Mouse (Mus musculus): ENCODE measurements around the gene Satb1. TPM values are rescaled to one million over a fixed set of nuclear protein-coding genes. Genes with fewer than 3 reads are reported as not detected.
A peak's percentile ranks its signal among the peaks of the same experiment; 100 is the strongest.

Satb1 gene
- polyA plus RNA-seq, 1 experiment from 2014 or later: 43.2 TPM

DNA sequence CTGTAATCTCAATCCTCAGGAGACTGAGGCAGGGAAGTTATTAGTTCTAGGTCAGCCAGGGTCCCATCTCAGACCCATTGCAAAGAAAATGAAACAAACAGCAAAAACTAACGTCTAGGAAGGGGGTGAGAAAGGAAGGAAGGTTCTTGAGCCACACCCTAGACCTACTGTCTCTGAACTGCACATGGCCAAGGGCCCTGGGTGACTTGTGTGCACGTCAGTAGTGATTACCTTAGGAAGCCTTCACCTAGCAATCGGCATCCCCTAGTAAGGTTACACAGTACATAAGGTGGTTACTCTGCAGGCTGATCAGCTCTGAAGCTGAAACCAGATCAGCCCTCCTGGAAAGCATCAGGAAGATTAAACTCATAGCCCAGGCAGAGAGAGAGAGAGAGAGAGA is 22.2 kb upstream of the Satb1 start:
- no peak overlapping the region for H3K4me3 ChIP-seq (replicated peaks; ENCODE audit: low read length)
- no peaks in the 10 kb centered on the region for H3K9me3 ChIP-seq (ENCODE audit: control insufficient read depth, low read length)
- H3K4me2 ChIP-seq (ENCODE audit: low read length): no peak overlapping the region
- WGBS: 88% methylated on average over 3 of the region's 3 CpGs
- no peaks in the 10 kb centered on the region for H3K4me1 ChIP-seq (replicated peaks; ENCODE audit: control insufficient read depth, insufficient read depth, low read length)
- no peak for ATAC-seq
- H3K9ac ChIP-seq (replicated peaks; ENCODE audit: low read depth, low read length): no peak overlapping the region
- no peaks in the 10 kb centered on the region for H3K27me3 ChIP-seq (replicated peaks; ENCODE audit: control insufficient read depth, insufficient read depth, low read length)
- no peak overlapping the region for H3K27ac ChIP-seq (ENCODE audit: low read length)
- no peaks in the 10 kb centered on the region for H3K36me3 ChIP-seq (ENCODE audit: control insufficient read depth, insufficient read depth)

DNA sequence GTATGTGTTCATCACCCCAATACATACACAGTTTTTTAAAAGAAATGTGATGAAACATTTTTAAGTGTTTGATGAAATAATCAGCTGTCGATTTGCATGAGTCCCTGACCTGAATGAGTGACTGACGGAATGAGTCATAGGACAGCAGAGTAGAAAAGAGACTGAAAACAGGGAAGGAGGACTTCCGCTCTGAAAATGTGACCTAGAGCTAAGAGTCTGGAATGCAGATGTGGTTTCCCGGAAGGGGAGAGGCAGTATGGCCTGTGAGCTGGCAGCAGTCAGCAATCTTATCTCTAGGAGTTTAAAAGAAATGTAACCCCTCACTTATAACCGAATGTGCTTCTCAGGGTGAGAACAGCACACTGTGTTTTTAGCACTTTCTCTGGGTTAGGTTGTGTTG is 20.9 kb upstream of the Satb1 start:
- Histone ChIP-seq H3K4me1 (replicated peaks; ENCODE audit: control insufficient read depth, insufficient read depth, low read length) (no peaks in the 10 kb centered on the region), H3K36me3 (ENCODE audit: control insufficient read depth, insufficient read depth) (no peaks in the 10 kb centered on the region), H3K27ac (ENCODE audit: low read length) (no peak overlapping the region), H3K4me2 (ENCODE audit: low read length) (no peak overlapping the region), H3K27me3 (replicated peaks; ENCODE audit: control insufficient read depth, insufficient read depth, low read length) (no peaks in the 10 kb centered on the region), H3K9ac (replicated peaks; ENCODE audit: low read depth, low read length) (no peak overlapping the region), H3K4me3 (replicated peaks; ENCODE audit: low read length) (no peak overlapping the region), H3K9me3 (ENCODE audit: control insufficient read depth, low read length) (no peaks in the 10 kb centered on the region)
- WGBS: 86% methylated on average over 5 of the region's 5 CpGs
- no peak for ATAC-seq

DNA sequence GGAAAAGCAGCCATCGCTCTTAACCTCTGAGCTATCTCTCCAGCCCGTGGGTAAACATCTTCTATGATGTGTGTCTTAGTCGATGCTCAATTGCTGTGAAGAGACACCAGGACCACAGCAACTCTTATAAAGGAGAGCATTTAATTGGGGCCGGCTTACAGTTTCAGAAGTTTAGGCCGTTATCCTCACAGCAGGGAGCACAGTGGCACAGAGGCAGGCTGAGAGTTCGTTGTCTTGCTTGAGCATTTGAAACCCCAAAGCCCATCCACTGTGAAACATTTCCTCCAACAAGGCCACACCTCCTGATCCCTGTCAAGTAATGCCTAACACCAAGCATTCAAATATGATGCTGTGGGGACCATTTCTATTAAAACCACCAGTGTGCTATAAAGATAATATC is 7.5 kb upstream of the Satb1 start:
- WGBS: 41% methylated on average over 6 of the region's 6 CpGs
- Histone ChIP-seq H3K27ac (ENCODE audit: low read length) (no peak overlapping the region), H3K9me3 (ENCODE audit: control insufficient read depth, low read length) (no peaks in the 10 kb centered on the region), H3K27me3 (replicated peaks; ENCODE audit: control insufficient read depth, insufficient read depth, low read length) (no peaks in the 10 kb centered on the region), H3K4me2 (ENCODE audit: low read length) (no peak overlapping the region), H3K4me1 (replicated peaks; ENCODE audit: control insufficient read depth, insufficient read depth, low read length) (no peaks in the 10 kb centered on the region), H3K4me3 (replicated peaks; ENCODE audit: low read length) (no peak overlapping the region), H3K9ac (replicated peaks; ENCODE audit: low read depth, low read length) (no peak overlapping the region), H3K36me3 (ENCODE audit: control insufficient read depth, insufficient read depth) (no peaks in the 10 kb centered on the region)
- ATAC-seq: no peak

DNA sequence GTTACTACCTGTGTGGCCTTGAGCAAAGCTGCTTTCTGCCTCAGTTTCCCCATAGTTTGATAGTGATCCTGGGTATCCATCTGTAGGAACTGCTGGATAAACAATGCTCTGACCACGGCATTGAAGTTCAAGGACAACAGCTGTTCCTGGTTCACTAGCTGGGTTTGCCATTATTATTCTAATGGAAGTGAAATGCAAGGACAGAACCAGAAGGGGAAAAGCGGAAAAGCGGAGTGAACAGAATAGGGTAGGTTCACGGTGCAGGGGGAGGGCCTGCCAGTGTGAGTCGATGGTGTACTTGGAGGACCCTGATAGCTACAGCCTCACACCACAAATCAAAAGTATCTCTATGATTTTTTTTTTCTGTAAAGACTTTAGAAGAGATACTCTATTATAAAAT is 6.4 kb upstream of the Satb1 start:
- WGBS: 81% methylated on average over 5 of the region's 5 CpGs
- Histone ChIP-seq H3K9ac (replicated peaks; ENCODE audit: low read depth, low read length) (no peak overlapping the region), H3K4me1 (replicated peaks; ENCODE audit: control insufficient read depth, insufficient read depth, low read length) (no peaks in the 10 kb centered on the region), H3K4me2 (ENCODE audit: low read length) (no peak overlapping the region), H3K27me3 (replicated peaks; ENCODE audit: control insufficient read depth, insufficient read depth, low read length) (peaks cover 4% of the 10 kb centered on the region; the same call in 1 of the 2 replicates), H3K4me3 (replicated peaks; ENCODE audit: low read length) (no peak overlapping the region), H3K9me3 (ENCODE audit: control insufficient read depth, low read length) (no peaks in the 10 kb centered on the region), H3K27ac (ENCODE audit: low read length) (no peak overlapping the region), H3K36me3 (ENCODE audit: control insufficient read depth, insufficient read depth) (no peaks in the 10 kb centered on the region)
- ATAC-seq: no peak

DNA sequence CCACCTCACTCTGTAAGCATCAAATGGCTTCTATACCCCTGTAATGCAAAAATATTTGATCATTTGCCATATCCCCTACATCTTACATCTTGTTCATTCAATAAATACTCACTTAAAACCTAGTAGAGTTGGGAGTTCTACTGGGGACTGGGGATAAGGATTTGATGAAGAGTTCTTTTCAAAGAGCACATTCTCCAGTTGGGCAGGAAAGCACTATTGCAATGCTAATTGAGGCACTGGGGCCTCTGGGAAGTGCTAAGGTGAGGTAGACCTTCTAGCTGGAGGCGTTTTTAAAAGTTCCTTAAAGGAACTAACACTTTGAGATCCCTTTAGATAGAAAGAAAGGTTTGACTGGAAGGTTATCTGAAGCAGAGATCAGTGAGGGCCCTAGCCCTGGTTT is 3.8 kb upstream of the Satb1 start:
- no peak overlapping the region for H3K9ac ChIP-seq (replicated peaks; ENCODE audit: low read depth, low read length)
- H3K4me3 ChIP-seq (replicated peaks; ENCODE audit: low read length): no peak overlapping the region
- no peak overlapping the region for H3K27ac ChIP-seq (ENCODE audit: low read length)
- no peaks in the 10 kb centered on the region for H3K9me3 ChIP-seq (ENCODE audit: control insufficient read depth, low read length)
- H3K4me2 ChIP-seq (ENCODE audit: low read length): no peak overlapping the region
- peaks cover 10% of the 10 kb centered on the region; the same call in 1 of the 2 replicates for H3K27me3 ChIP-seq (replicated peaks; ENCODE audit: control insufficient read depth, insufficient read depth, low read length)
- H3K36me3 ChIP-seq (ENCODE audit: control insufficient read depth, insufficient read depth): no peaks in the 10 kb centered on the region
- H3K4me1 ChIP-seq (replicated peaks; ENCODE audit: control insufficient read depth, insufficient read depth, low read length): peaks cover 10% of the 10 kb centered on the region
- WGBS: 25% methylated on average over 1 of the region's 1 CpGs
- ATAC-seq: no peak

DNA sequence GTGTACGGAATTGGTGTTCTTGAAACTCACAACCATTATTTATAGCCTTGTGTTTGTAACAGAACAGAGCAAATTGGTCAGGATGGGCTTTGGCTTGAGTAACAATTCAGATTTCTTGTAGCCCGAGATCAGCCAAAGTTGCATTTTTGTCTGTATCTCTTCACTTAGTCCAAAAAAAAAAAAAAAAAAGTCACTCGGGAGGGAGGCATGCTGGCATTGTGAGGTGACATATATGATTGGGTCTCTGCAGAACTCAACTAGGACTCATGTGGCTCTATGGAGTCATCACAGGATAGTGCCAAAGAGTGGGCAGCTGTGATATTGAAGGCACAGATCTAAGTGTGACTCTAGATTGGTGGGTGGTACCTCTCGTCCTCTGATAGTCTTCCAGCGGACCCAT is 3.2 kb upstream of the Satb1 start:
- Histone ChIP-seq H3K4me2 (ENCODE audit: low read length) (no peak overlapping the region), H3K4me1 (replicated peaks; ENCODE audit: control insufficient read depth, insufficient read depth, low read length) (peaks cover 16% of the 10 kb centered on the region), H3K27me3 (replicated peaks; ENCODE audit: control insufficient read depth, insufficient read depth, low read length) (peaks cover 15% of the 10 kb centered on the region; the same call in 1 of the 2 replicates), H3K36me3 (ENCODE audit: control insufficient read depth, insufficient read depth) (no peaks in the 10 kb centered on the region), H3K27ac (ENCODE audit: low read length) (no peak overlapping the region), H3K9ac (replicated peaks; ENCODE audit: low read depth, low read length) (no peak overlapping the region), H3K4me3 (replicated peaks; ENCODE audit: low read length) (no peak overlapping the region), H3K9me3 (ENCODE audit: control insufficient read depth, low read length) (no peaks in the 10 kb centered on the region)
- WGBS: 87% methylated on average over 5 of the region's 5 CpGs
- ATAC-seq: no peak

DNA sequence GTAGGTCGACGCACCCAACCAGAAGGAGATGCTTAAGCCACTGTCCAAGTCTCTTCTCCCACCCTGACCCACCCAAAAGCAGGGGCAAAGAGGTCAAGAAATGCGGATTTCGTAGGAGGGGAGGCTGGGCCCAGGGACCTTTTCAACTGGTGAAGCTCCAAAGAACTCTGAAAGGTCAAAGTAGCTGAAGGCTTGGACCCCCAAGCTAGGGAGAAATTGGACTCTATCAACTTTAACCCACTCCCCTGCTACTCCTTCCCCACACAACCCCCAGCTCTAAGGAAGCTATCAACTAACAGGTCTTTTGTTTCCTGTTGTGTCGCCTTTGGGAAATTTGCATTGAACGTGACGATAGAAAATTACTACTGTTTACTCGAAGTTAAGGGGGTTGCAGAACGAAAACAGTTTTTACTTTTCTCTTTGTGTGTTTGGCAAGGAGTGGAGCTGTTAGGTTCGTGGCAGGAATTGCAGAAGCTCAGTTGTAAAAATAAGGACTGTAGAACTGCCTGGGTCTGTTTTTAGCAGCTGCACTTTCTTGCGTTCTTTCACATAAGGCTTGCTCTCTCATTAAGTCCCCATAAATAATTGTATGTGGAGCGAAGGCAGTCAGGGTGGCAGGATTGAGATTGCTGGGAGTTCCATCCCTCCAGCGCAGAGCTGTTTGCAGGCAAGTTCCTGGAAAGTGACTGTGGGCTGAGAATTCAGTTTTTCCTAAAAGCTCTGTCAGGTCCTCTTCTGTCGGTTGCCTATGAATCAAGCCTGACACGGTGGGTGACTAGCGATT is 680 bp upstream of the Satb1 start:
- WGBS: 2% methylated on average over 16 of the region's 16 CpGs
- no peak for ATAC-seq
- H3K36me3 ChIP-seq (ENCODE audit: control insufficient read depth, insufficient read depth): no peaks in the 10 kb centered on the region
- no peaks in the 10 kb centered on the region for H3K9me3 ChIP-seq (ENCODE audit: control insufficient read depth, low read length)
- H3K4me2 ChIP-seq (ENCODE audit: low read length): peak overlapping the region; percentile 77
- peaks cover 15% of the 10 kb centered on the region; the same call in 1 of the 2 replicates for H3K27me3 ChIP-seq (replicated peaks; ENCODE audit: control insufficient read depth, insufficient read depth, low read length)
- peaks cover 16% of the 10 kb centered on the region for H3K4me1 ChIP-seq (replicated peaks; ENCODE audit: control insufficient read depth, insufficient read depth, low read length)
- no peak overlapping the region for H3K9ac ChIP-seq (replicated peaks; ENCODE audit: low read depth, low read length)
- H3K27ac ChIP-seq (ENCODE audit: low read length): no peak overlapping the region
- peak overlapping the region; percentile 80 for H3K4me3 ChIP-seq (replicated peaks; ENCODE audit: low read length)

DNA sequence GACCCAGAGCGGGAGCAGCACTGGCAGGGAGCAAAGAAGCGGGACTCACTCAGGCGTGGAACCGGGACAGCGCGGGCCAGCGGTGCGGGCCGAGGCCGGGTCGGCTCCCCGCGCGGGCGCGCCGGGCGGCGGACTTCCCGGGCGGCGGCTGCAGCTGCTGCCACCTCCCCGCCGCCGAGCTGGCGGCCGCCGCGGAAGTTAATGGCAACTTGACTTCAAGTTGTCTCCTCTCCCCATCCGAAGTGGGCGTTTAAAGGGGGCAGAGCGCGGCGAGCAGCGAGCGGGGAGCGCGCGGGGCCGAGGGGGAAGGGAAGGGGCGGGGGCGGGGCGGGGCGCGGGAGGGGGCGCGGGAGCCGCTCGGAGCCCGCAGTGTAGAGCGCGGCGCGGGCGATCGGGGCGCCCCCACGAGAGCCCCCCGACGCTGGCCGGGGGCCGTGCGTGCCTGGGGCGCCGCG is 642 bp downstream of the Satb1 start:
- WGBS: under 1% methylated on average over 40 of the region's 66 CpGs
- Histone ChIP-seq H3K4me2 (ENCODE audit: low read length) (peak overlapping the region; percentile 77), H3K27me3 (replicated peaks; ENCODE audit: control insufficient read depth, insufficient read depth, low read length) (peaks cover 15% of the 10 kb centered on the region; the same call in 1 of the 2 replicates), H3K4me3 (replicated peaks; ENCODE audit: low read length) (peak overlapping the region; percentile 80), H3K27ac (ENCODE audit: low read length) (no peak overlapping the region), H3K9ac (replicated peaks; ENCODE audit: low read depth, low read length) (peak overlapping the region; percentile 84), H3K36me3 (ENCODE audit: control insufficient read depth, insufficient read depth) (no peaks in the 10 kb centered on the region), H3K9me3 (ENCODE audit: control insufficient read depth, low read length) (no peaks in the 10 kb centered on the region), H3K4me1 (replicated peaks; ENCODE audit: control insufficient read depth, insufficient read depth, low read length) (peaks cover 16% of the 10 kb centered on the region)
- ATAC-seq: peak; percentile 79

DNA sequence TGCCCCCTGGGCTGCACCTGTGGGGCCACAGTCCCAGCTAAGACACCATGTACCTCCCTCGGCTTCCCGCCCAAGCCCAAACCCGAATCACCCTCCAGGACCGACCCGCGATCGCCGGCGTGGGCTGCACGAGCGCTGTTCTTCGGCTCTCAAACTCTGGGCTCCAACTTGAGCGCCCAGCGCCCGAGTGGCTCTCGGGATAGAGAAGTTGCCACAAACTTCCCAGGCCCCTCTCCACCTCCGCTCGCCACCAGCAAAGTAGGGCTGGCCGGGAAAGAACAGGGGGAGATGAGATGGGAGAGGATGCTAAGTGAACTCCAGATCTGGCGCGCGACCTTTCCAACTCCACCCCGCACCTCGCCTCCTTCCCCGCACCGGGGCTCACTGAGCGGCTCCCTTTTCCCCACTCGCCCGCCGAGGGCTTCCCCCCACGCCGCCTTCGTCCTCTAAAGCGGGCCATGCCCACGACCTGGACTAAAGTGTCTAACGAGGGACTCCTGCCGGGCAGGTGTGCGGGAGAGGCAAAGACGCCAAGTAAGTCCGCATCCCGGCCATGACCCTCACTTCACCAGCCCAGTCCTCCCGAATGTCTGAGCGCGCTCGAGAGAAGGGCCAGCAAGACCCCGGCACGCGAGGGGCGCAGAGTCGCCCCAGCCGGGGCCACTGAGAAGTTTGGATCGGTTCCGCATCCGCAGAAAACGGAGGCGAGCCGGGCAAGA is 1.2 kb downstream of the Satb1 start:
- no peak overlapping the region for H3K27ac ChIP-seq (ENCODE audit: low read length)
- no peaks in the 10 kb centered on the region for H3K36me3 ChIP-seq (ENCODE audit: control insufficient read depth, insufficient read depth)
- peak overlapping the region; percentile 77 for H3K4me2 ChIP-seq (ENCODE audit: low read length)
- peak overlapping the region; percentile 84 for H3K9ac ChIP-seq (replicated peaks; ENCODE audit: low read depth, low read length)
- H3K4me3 ChIP-seq (replicated peaks; ENCODE audit: low read length): peak overlapping the region; percentile 80
- ATAC-seq: peak; percentile 32
- H3K9me3 ChIP-seq (ENCODE audit: control insufficient read depth, low read length): no peaks in the 10 kb centered on the region
- peaks cover 16% of the 10 kb centered on the region for H3K4me1 ChIP-seq (replicated peaks; ENCODE audit: control insufficient read depth, insufficient read depth, low read length)
- under 1% methylated on average over 57 of the region's 57 CpGs for WGBS
- H3K27me3 ChIP-seq (replicated peaks; ENCODE audit: control insufficient read depth, insufficient read depth, low read length): peaks cover 15% of the 10 kb centered on the region; the same call in 1 of the 2 replicates
